Mouse (Mus musculus) megakaryocyte, embryonic 14.5 days (primary cell): ENCODE results near the gene Fgf12. TPM values are rescaled to one million over a fixed set of nuclear protein-coding genes. Genes with fewer than 3 reads are reported as not detected.

Source experiments
- H3K27me3 ChIP-seq: replicated peaks from 2 replicates; pipeline ENCODE3; 2012; ENCODE audit warnings: inconsistent platforms
- H3K36me3 ChIP-seq: replicated peaks from 2 replicates; pipeline ENCODE3; 2012; ENCODE audit warnings: low read length, inconsistent platforms, mixed read lengths
- H3K4me1 ChIP-seq: 2 replicates; pipeline ENCODE4 v1.6.1; 2012; ENCODE audit warnings: inconsistent platforms
- H3K4me3 ChIP-seq: replicated peaks from 2 replicates; pipeline ENCODE3; 2012; ENCODE audit warnings: moderate library complexity, mild to moderate bottlenecking, inconsistent platforms
- H3K9me3 ChIP-seq: 2 replicates; pipeline ENCODE4 v1.6.1; 2012; ENCODE audit warnings: inconsistent platforms
- FLI1 ChIP-seq: IDR thresholded peaks from 2 replicates; pipeline ENCODE4 v1.6.1; 2012; ENCODE audit warnings: low read length, inconsistent platforms, mixed read lengths
- GATA1 ChIP-seq: IDR thresholded peaks from 3 replicates; pipeline ENCODE4 v1.6.1; 2012; ENCODE audit warnings: mixed read lengths, low read length, inconsistent platforms, borderline replicate concordance
- polyA plus RNA-seq: library from polyadenylated mRNA; stranded (reverse); fragments of >175 nt; gene quantifications from 2 replicates; pipeline ENCODE4 v1.2.3, GENCODE M21; 2012; ENCODE audit warnings: low replicate concordance; ENCODE audit not compliant: insufficient read depth

Fgf12 gene
- polyA plus RNA-seq, result not detected in 2 replicates

GRCm38 (mm10) chr16:28752638-28753118 is at the start of gene Fgf12:
TSS of gene Fgf12 (minus strand) at chr16:28753068.
- H3K4me3 ChIP-seq, result peak within 1 kb of the TSS; percentile 57
- H3K9me3 ChIP-seq, result 0 out of 2 replicates have a peak, but pooled peaks cover 3% of the 10 kb centered on the region
- H3K4me1 ChIP-seq, result peaks cover 5% of the 10 kb centered on the region; the same call in 1 of the 2 replicates
- TF ChIP-seq GATA1 (no peak), FLI1 (no peak)
- no peaks in the 10 kb centered on the region for H3K36me3 ChIP-seq
- H3K27me3 ChIP-seq, result peaks cover 9% of the 10 kb centered on the region

- Histone ChIP-seq H3K36me3 (no peaks in the 10 kb centered on the region), H3K4me1 (no peaks in the 10 kb centered on the region), H3K9me3 (no peaks in the 10 kb centered on the region), H3K27me3 (no peaks in the 10 kb centered on the region), H3K4me3 (no peak overlapping the region)
- TF ChIP-seq FLI1 (no peak), GATA1 (no peak)
These were observed 40.2 kb upstream of the Fgf12 start for GRCm38 (mm10) chr16:28793115-28793514.

DNA sequence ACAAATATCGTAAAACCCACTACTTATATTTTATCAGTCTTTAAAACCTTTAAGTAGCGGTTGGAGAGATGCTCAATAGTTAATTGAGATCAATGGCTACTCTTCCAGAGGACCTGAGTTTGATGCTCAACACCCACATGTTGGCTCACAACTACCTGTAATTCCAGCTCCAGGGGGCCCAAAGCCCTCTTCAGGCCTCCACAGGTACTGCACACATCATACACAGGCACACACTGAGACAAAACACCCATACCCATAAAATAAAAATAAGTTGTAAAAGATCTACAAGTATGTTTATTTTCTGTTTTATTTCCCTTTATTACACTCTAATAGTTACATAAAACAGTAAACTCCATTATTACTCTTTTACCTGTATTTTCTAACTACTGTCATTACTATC is 17.4 kb upstream of the Fgf12 start:
- Histone ChIP-seq H3K4me3 (no peak overlapping the region), H3K27me3 (no peaks in the 10 kb centered on the region), H3K4me1 (no peaks in the 10 kb centered on the region), H3K36me3 (no peaks in the 10 kb centered on the region), H3K9me3 (peaks cover 25% of the 10 kb centered on the region)
- TF ChIP-seq GATA1 (no peak), FLI1 (no peak)

- no peaks in the 10 kb centered on the region for H3K9me3 ChIP-seq
- H3K36me3 ChIP-seq, result no peaks in the 10 kb centered on the region
- no peak overlapping the region for H3K4me3 ChIP-seq
- no peak for TF ChIP-seq FLI1
- no peak for TF ChIP-seq GATA1
- H3K27me3 ChIP-seq, result no peaks in the 10 kb centered on the region
- H3K4me1 ChIP-seq, result no peaks in the 10 kb centered on the region
These were observed 8.6 kb upstream of the Fgf12 start for GRCm38 (mm10) chr16:28761417-28761976.

- TF ChIP-seq FLI1 (no peak), GATA1 (no peak)
- Histone ChIP-seq H3K9me3 (0 out of 2 replicates have a peak, but pooled peaks cover 3% of the 10 kb centered on the region), H3K27me3 (peaks cover 9% of the 10 kb centered on the region), H3K36me3 (no peaks in the 10 kb centered on the region), H3K4me1 (peaks cover 5% of the 10 kb centered on the region; the same call in 1 of the 2 replicates), H3K4me3 (peak overlapping the region; percentile 57)
These were observed 453 bp upstream of the Fgf12 start for GRCm38 (mm10) chr16:28753124-28753917.

GRCm38 (mm10) chr16:28734461-28734860 is 18.4 kb downstream of the Fgf12 start:
- Histone ChIP-seq H3K36me3 (no peaks in the 10 kb centered on the region), H3K9me3 (no peaks in the 10 kb centered on the region), H3K4me1 (no peaks in the 10 kb centered on the region), H3K4me3 (no peak overlapping the region), H3K27me3 (no peaks in the 10 kb centered on the region)
- TF ChIP-seq GATA1 (no peak), FLI1 (no peak)

- Histone ChIP-seq H3K27me3 (no peaks in the 10 kb centered on the region), H3K36me3 (no peaks in the 10 kb centered on the region), H3K4me1 (no peaks in the 10 kb centered on the region), H3K4me3 (no peak overlapping the region), H3K9me3 (no peaks in the 10 kb centered on the region)
- no peak for TF ChIP-seq FLI1
These were observed 26.1 kb downstream of the Fgf12 start for GRCm38 (mm10) chr16:28726792-28727191.

GRCm38 (mm10) chr16:28706623-28707022 is 46.2 kb downstream of the Fgf12 start:
- Histone ChIP-seq H3K4me1 (no peaks in the 10 kb centered on the region), H3K36me3 (no peaks in the 10 kb centered on the region), H3K4me3 (no peak overlapping the region), H3K27me3 (no peaks in the 10 kb centered on the region), H3K9me3 (peaks cover 17% of the 10 kb centered on the region)
- TF ChIP-seq FLI1 (no peak), GATA1 (no peak)

GRCm38 (mm10) chr16:28700346-28700745 is 52.5 kb downstream of the Fgf12 start:
- Histone ChIP-seq H3K4me3 (no peak overlapping the region), H3K9me3 (0 out of 2 replicates have a peak, but pooled peaks cover 3% of the 10 kb centered on the region), H3K36me3 (no peaks in the 10 kb centered on the region), H3K27me3 (no peaks in the 10 kb centered on the region), H3K4me1 (no peaks in the 10 kb centered on the region)
- TF ChIP-seq GATA1 (no peak), FLI1 (no peak)

DNA sequence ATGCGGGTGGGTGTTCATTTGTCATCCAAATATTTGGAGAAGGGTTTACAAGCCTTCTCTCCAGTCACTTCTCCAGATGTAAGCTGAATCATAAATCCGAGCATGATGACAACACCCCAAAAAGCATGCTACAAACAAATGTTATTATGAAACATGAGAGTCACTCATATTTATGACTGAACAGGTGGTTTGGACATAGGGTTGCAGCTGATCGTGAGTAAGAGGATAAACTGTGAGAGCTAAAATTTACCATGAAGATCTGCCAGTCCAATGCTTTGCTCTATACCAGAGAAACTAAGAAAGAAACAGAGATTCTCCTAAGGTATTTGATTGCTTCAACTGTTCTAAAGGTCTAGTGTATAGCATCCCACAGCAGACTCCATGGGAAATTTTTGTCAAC is 56.0 kb downstream of the Fgf12 start:
- H3K9me3 ChIP-seq, result 0 out of 2 replicates have a peak, but pooled peaks cover 6% of the 10 kb centered on the region
- TF ChIP-seq GATA1 (no peak), FLI1 (no peak)
- H3K4me3 ChIP-seq, result no peak overlapping the region
- H3K27me3 ChIP-seq, result no peaks in the 10 kb centered on the region
- H3K4me1 ChIP-seq, result no peaks in the 10 kb centered on the region
- no peaks in the 10 kb centered on the region for H3K36me3 ChIP-seq
